Comparison of ENCODE assay signal across 26 mouse cellular contexts in the genomic region with DNA sequence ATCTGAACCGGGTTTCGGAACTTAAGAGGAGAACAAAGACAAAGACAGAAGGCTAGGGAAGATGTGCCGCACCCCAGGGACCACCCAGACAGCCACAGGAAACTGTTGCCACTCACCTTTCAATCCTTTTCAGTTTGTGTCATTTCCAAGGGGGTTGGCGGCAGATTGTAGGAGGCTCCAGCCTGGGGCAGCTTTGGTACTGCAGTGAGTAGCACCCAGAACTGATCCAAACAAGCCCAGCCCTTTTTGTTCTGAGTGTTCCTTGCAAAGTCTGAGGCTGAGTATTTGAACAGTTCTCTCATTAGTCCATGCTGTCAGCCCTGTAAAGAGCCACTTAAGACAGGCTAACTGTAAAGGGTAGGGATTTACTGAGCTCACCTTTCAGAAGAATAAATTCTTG.
DNase-seq lines count a peak whose midpoint lies in the region; ATAC-seq lines count a peak whose summit lies in the region.
"Had no signal": no experiment of that assay in that cellular context is flagged by ENCODE, and none has a peak within 500 bp of the region (broad histone marks: within the 10 kb centered on the region; RNA-seq: fewer than 3 reads in every experiment).

No protein-coding gene starts in this region.

- H3K9me3 ChIP-seq in lung, embryonic 16.5 days (ENCODE audit: control insufficient read depth, low read length), result no peaks in the 10 kb centered on the region
- H3K9me3 ChIP-seq in limb, embryonic 10.5 days (replicated peaks), result no peaks in the 10 kb centered on the region
- H3K9me3 ChIP-seq: liver, embryonic 15.5 days; lung, embryonic 15.5 days; midbrain, embryonic 12.5 days; neural tube, embryonic 12.5 days had no signal

- no peaks in the 10 kb centered on the region; the same call in 1 of the 2 replicates for H3K4me1 ChIP-seq in lung, embryonic 16.5 days (replicated peaks; ENCODE audit: control insufficient read depth, insufficient read depth, low read length)
- H3K4me1 ChIP-seq in limb, embryonic 10.5 days, result peaks cover 16% of the 10 kb centered on the region
- H3K4me1 ChIP-seq: heart, embryonic 12.5 days; liver, embryonic 15.5 days; lung, embryonic 15.5 days; neural tube, embryonic 12.5 days had no signal

- H3K27me3 ChIP-seq in lung, embryonic 16.5 days (ENCODE audit: control insufficient read depth, insufficient read depth, low read depth, low read length), result no peaks in the 10 kb centered on the region
- H3K27me3 ChIP-seq in limb, embryonic 10.5 days (ENCODE audit: low read depth, poor library complexity, severe bottlenecking), result no peaks in the 10 kb centered on the region
- H3K27me3 ChIP-seq: heart, embryonic 12.5 days; limb, embryonic 12.5 days; liver, embryonic 15.5 days; lung, embryonic 15.5 days; midbrain, embryonic 12.5 days; neural tube, embryonic 12.5 days; Patski had no signal

- H3K27ac ChIP-seq in lung, embryonic 16.5 days (ENCODE audit: low read length), result no peak overlapping the region
- 0 out of 2 replicates have a peak overlapping the region, but pooled peaks have one; percentile 38 for H3K27ac ChIP-seq in limb, embryonic 10.5 days
- H3K27ac ChIP-seq: heart, adult 2 months; hindbrain, embryonic 14.5 days; limb, embryonic 12.5 days; liver, embryonic 15.5 days; midbrain, embryonic 12.5 days; neural tube, embryonic 12.5 days had no signal

- peak; percentile 64; the same call in 1 of the 2 replicates for ATAC-seq in lung, embryonic 16.5 days (ENCODE audit: low read depth)
- ATAC-seq: CD4-positive, CD25-positive, alpha-beta regulatory T cell, adult 4 months; forebrain, embryonic 16.5 days; inflammation-experienced regulatory T-cells, adult 6 months; Patski had no signal

- H3K9ac ChIP-seq in lung, embryonic 16.5 days (ENCODE audit: low read length), result no peak overlapping the region
- H3K9ac ChIP-seq: heart, embryonic 12.5 days; hindbrain, embryonic 14.5 days; limb, embryonic 12.5 days; liver, embryonic 15.5 days; lung, embryonic 15.5 days; midbrain, embryonic 12.5 days; neural tube, embryonic 12.5 days had no signal

- DNase-seq in lung, postnatal 10 days, result no peak
- peak; percentile 12 for DNase-seq in testis, postnatal 14 days (ENCODE audit: low spot score)
- DNase-seq in testis, postnatal 10 days (ENCODE audit: low spot score), result no peak
- DNase-seq in ZHBTc4 (ENCODE audit: low read depth, low spot score), result peak; percentile 78
- no peak for DNase-seq in limb, embryonic 10.5 days (ENCODE audit: low spot score)
- no peak for DNase-seq in adrenal gland, adult 2 months
- no peak for DNase-seq in adrenal gland, postnatal 25 days
- DNase-seq: cerebellum, adult 8-10 months; heart, adult 2 months; heart, postnatal 4 days; kidney, adult 11 months; kidney, postnatal 14 days; right cerebral cortex, postnatal 25 days had no signal

- H3K4me3 ChIP-seq in lung, embryonic 16.5 days (ENCODE audit: low read length), result no peak overlapping the region
- no peak overlapping the region for H3K4me3 ChIP-seq in limb, embryonic 10.5 days
- H3K4me3 ChIP-seq: heart, adult 2 months; heart, embryonic 12.5 days; limb, embryonic 12.5 days; liver, embryonic 15.5 days; lung, embryonic 15.5 days; midbrain, embryonic 12.5 days; myocyte; neural tube, embryonic 12.5 days had no signal

- no peak overlapping the region for H3K4me2 ChIP-seq in lung, embryonic 16.5 days (ENCODE audit: low read depth, low read length)
- H3K4me2 ChIP-seq: heart, embryonic 12.5 days; hindbrain, embryonic 14.5 days; limb, embryonic 12.5 days; liver, embryonic 15.5 days; lung, embryonic 15.5 days; midbrain, embryonic 12.5 days; neural tube, embryonic 12.5 days had no signal

- no peaks in the 10 kb centered on the region for H3K36me3 ChIP-seq in lung, embryonic 16.5 days (ENCODE audit: control insufficient read depth, insufficient read depth, low read length)
- H3K36me3 ChIP-seq in limb, embryonic 10.5 days, result no peaks in the 10 kb centered on the region
- H3K36me3 ChIP-seq: heart, embryonic 12.5 days; limb, embryonic 12.5 days; liver, embryonic 15.5 days; lung, embryonic 15.5 days; midbrain, embryonic 12.5 days; neural tube, embryonic 12.5 days had no signal

- WGBS in lung, embryonic 16.5 days, result 54% methylated on average over 4 of the region's 4 CpGs
- WGBS in limb, embryonic 10.5 days, result 67% methylated on average over 4 of the region's 4 CpGs

Comparison
In these comparisons a context has a peak if more than half of its experiments do, and no peak if none do; other contexts are left out.
1. DNase-seq: peak in testis, postnatal 14 days (single experiment) and ZHBTc4 (single experiment); none in lung, postnatal 10 days (single experiment), testis, postnatal 10 days (single experiment), limb, embryonic 10.5 days (single experiment), adrenal gland, adult 2 months (single experiment) and adrenal gland, postnatal 25 days (single experiment).